Mouse (Mus musculus) C2C12 (cell line): ENCODE results near the gene Bloc1s1. TPM values are rescaled to one million over a fixed set of nuclear protein-coding genes. Genes with fewer than 3 reads are reported as not detected.
A peak's percentile ranks its signal among the peaks of the same experiment; 100 is the strongest.

Source experiments
- H3K27me3 ChIP-seq: one replicate; pipeline ENCODE4 v1.6.1; 2011; ENCODE audit not compliant: control insufficient read depth, insufficient read depth, insufficient read length
- H3K36me3 ChIP-seq: one replicate; pipeline ENCODE4 v1.6.1; 2011; ENCODE audit not compliant: control insufficient read depth, insufficient read depth
- H3K4me3 ChIP-seq: one replicate; pipeline ENCODE4 v1.5.1; 2011; ENCODE audit warnings: mild to moderate bottlenecking, control low read depth; ENCODE audit not compliant: poor library complexity, insufficient read depth, severe bottlenecking
- H3K79me2 ChIP-seq: one replicate; pipeline ENCODE4 v1.6.1; 2011; ENCODE audit not compliant: control insufficient read depth, insufficient read depth
- H3K79me3 ChIP-seq: one replicate; pipeline ENCODE4 v1.6.1; 2011; ENCODE audit warnings: low read depth, control low read depth
- H3ac ChIP-seq: one replicate; pipeline ENCODE3; 2011; ENCODE audit warnings: low read depth; ENCODE audit not compliant: control insufficient read depth, insufficient read length
- CEBPB ChIP-seq: IDR thresholded peaks from one replicate; pipeline ENCODE4 v1.6.1; 2011; ENCODE audit warnings: low read depth, mild to moderate bottlenecking, control low read depth, moderate library complexity
- CTCF ChIP-seq: IDR thresholded peaks from one replicate; pipeline ENCODE4 v1.5.1; 2011; ENCODE audit not compliant: control insufficient read depth, insufficient read depth, insufficient read length
- FOSL1 ChIP-seq: IDR thresholded peaks from one replicate; pipeline ENCODE4 v1.8.0; 2011; ENCODE audit warnings: mild to moderate bottlenecking, low read length; ENCODE audit not compliant: poor library complexity, insufficient read depth, severe bottlenecking
- MAX ChIP-seq: IDR thresholded peaks from one replicate; pipeline ENCODE4 v1.6.1; 2011; ENCODE audit warnings: mild to moderate bottlenecking, control low read depth
- MYOD1 ChIP-seq: IDR thresholded peaks from one replicate; pipeline ENCODE4 v1.6.1; 2011; ENCODE audit warnings: low read depth; ENCODE audit not compliant: control insufficient read depth, insufficient read length
- MYOG ChIP-seq: IDR thresholded peaks from one replicate; pipeline ENCODE4 v1.6.1; 2011; ENCODE audit not compliant: control insufficient read depth, insufficient read length; ENCODE audit errors: extremely low read depth
- USF1 ChIP-seq: IDR thresholded peaks from one replicate; pipeline ENCODE4 v1.6.1; 2011; ENCODE audit warnings: low read depth, mild to moderate bottlenecking, control low read depth, moderate library complexity
- polyA plus RNA-seq: library from polyadenylated mRNA; unstranded; fragments of >200 nt; fragmentation: generic; extraction: Trizol; gene quantifications from one replicate; pipeline ENCODE4 v1.2.1, GENCODE M21; 2012; ENCODE audit warnings: missing spikeins

Gene Bloc1s1
- polyA plus RNA-seq, 1 experiment, result 204 TPM

GRCm38 (mm10) chr10:128910066-128910841, 13.6 kb downstream of the Bloc1s1 start:
- Histone ChIP-seq H3ac (peak overlapping the region; percentile 99), H3K27me3 (no peaks in the 10 kb centered on the region), H3K79me2 (peaks cover 64% of the 10 kb centered on the region), H3K4me3 (peak overlapping the region; percentile 96), H3K36me3 (peaks cover 40% of the 10 kb centered on the region), H3K79me3 (peaks cover 53% of the 10 kb centered on the region)
- TF ChIP-seq MAX (peak; percentile 18), CEBPB (no peak)

- Histone ChIP-seq H3K36me3 (peaks cover 34% of the 10 kb centered on the region), H3ac (peak overlapping the region; percentile 99), H3K4me3 (peak overlapping the region; percentile 96), H3K27me3 (no peaks in the 10 kb centered on the region), H3K79me3 (peaks cover 47% of the 10 kb centered on the region), H3K79me2 (peaks cover 57% of the 10 kb centered on the region)
- TF ChIP-seq CTCF, result no peak
- TF ChIP-seq MAX, result peak; percentile 99
- TF ChIP-seq FOSL1, result peak; percentile 52
- TF ChIP-seq CEBPB, result no peak
- TF ChIP-seq MYOD1, result peak; percentile 96
- TF ChIP-seq MYOG, result no peak
- peak; percentile 91 for TF ChIP-seq USF1
Measured at GRCm38 (mm10) chr10:128909567-128910028, 14.2 kb downstream of the Bloc1s1 start.

GRCm38 (mm10) chr10:128908778-128909448, 14.9 kb downstream of the Bloc1s1 start:
- H3K79me3 ChIP-seq, result peaks cover 40% of the 10 kb centered on the region
- TF ChIP-seq MYOD1 (no peak), MYOG (no peak), MAX (no peak), CTCF (no peak), CEBPB (no peak), USF1 (no peak), FOSL1 (no peak)
- H3K79me2 ChIP-seq, result peaks cover 50% of the 10 kb centered on the region
- H3K4me3 ChIP-seq, result peak overlapping the region; percentile 96
- H3K36me3 ChIP-seq, result peaks cover 27% of the 10 kb centered on the region
- peak overlapping the region; percentile 67 for H3ac ChIP-seq
- no peaks in the 10 kb centered on the region for H3K27me3 ChIP-seq

GRCm38 (mm10) chr10:128904812-128905211, 19.0 kb downstream of the Bloc1s1 start:
- Histone ChIP-seq H3K36me3 (no peaks in the 10 kb centered on the region), H3K4me3 (no peak overlapping the region), H3ac (no peak overlapping the region), H3K79me3 (peaks cover 4% of the 10 kb centered on the region), H3K79me2 (peaks cover 9% of the 10 kb centered on the region), H3K27me3 (no peaks in the 10 kb centered on the region)
- TF ChIP-seq FOSL1 (no peak), CTCF (no peak), USF1 (no peak), MAX (no peak), CEBPB (no peak), MYOD1 (no peak), MYOG (no peak)

GRCm38 (mm10) chr10:128902409-128902988, 21.3 kb downstream of the Bloc1s1 start:
- Histone ChIP-seq H3K79me3 (no peaks in the 10 kb centered on the region), H3ac (no peak overlapping the region), H3K36me3 (no peaks in the 10 kb centered on the region), H3K4me3 (no peak overlapping the region), H3K79me2 (no peaks in the 10 kb centered on the region), H3K27me3 (no peaks in the 10 kb centered on the region)
- TF ChIP-seq CTCF, result no peak
- TF ChIP-seq MAX, result no peak
- TF ChIP-seq USF1, result no peak
- no peak for TF ChIP-seq MYOG
- no peak for TF ChIP-seq MYOD1
- TF ChIP-seq CEBPB, result no peak
- no peak for TF ChIP-seq FOSL1
